Mouse (Mus musculus) erythroid progenitor cell, adult 5-6 weeks (primary cell): ENCODE data around the gene Ulk1. TPM values are rescaled to one million over a fixed set of nuclear protein-coding genes. Genes with fewer than 3 reads are reported as not detected.

Experiments
- ATAC-seq: replicated peaks from 2 replicates; pipeline ENCODE4 v1.8.0; 2016; ENCODE audit warnings: moderate number of reproducible peaks, mild to moderate bottlenecking, moderate TSS enrichment, inconsistent platforms; ENCODE audit not compliant: poor library complexity, low FRiP score, severe bottlenecking
- total RNA-seq, 2 experiments: library from RNA; stranded (forward) in 1 of 2; stranded (reverse) in 1 of 2; fragments of 150-400 nt in 1 of 2; fragments of 186-747, 209-891 nt in 1 of 2; gene quantifications; 2 replicates each; pipeline versions ENCODE4 v1.2.3 to v1.2.4; 2015 to 2017; ENCODE audit warnings: low replicate concordance in 2 of 2

Gene Ulk1
- total RNA-seq, 2 experiments from 2014 or later, result 28.7 to 50.3 TPM

- ATAC-seq, result no peak
Observed at GRCm38 (mm10) chr5:110806676-110807075, 3.2 kb downstream of the Ulk1 start.

DNA sequence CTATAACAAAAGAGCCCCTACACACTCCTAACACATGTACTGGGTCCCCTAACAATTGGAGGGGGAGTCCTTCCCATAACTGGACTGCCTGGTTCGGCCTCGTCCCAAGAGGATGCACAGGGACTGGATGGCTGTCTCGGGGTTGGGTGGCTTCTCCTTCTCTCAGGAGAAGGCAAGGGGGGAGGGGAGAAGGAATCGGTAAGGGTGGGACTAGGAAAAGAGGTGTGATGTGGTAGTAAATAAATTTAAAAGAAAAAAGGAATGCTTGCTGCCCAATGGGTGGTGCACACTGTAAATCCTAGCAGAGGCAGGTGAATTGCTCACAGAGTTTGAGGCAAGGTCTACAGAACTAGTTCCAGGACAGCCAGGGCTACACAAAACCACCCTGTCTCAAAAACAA, 3.7 kb downstream of the Ulk1 start:
- no peak for ATAC-seq

DNA sequence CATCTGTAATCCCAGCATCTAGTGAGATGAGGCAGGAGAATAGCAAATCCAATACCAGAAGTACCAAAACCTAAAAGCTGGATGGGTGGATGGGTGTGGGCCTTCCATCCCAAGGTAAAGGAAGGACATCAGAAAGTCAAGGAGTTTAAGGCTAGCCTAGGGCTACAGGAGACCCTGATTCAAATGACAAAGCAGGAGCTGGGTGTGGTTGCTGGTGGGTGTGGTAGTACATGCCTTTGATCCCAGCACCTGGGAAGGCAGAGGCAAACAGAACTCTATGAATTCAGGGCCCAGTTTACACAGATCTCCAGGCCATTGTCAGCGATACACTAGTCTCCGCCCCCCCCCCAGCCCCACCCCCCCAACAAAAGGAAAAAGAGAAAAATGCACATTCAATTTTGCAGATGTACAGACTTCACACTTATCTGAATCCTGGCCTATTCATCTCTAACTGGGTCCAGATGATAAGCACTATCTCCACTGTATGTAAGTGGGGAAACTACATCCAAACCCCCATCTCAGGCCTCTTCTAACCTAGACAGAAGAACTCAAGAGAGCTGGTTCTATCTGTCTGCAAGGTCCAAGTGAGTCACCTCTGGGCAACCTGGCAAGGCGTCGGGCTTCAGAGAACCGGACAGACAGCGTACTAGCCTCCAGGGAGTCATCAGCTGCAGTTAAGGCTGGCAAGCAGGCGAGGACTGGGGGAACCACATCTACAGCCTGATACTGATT, 5.7 kb downstream of the Ulk1 start:
- no peak for ATAC-seq

DNA sequence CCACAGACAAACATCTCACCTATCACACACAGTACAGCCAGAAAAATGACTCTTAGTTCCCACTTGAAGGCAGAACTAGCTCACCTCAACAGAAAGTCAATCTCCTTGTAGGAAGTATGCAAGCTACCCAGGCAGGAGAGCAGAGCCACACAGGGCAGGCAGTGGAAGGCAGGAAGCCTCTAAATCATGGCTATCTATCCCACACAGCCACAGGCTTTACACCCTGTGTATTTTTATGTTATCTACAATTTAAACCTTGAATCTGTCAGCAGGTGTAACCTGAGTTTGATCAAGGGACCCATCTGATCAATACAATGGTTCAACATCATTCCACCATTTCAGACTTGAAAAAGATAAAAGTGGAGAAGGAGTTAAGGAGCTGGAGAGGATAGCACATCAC, 7.1 kb downstream of the Ulk1 start:
- no peak for ATAC-seq

DNA sequence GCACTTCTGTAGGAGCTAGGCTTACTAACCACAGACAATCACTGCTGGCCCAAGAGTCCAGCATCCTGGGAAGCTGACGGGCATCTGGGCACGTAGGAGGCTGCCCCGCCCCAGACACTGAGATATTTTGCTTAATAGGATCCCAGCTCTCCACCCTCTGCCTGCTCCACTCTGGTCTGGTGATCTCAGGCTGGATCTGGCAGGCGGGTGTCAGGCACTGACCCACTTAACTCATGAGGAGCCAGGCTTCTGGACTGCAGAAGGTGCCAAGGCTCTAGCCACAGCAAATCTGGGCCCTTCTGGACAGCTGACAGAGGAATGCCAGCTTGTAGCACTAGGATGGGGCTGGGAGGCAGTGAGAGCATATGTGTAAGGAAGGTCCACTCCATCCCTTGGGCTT, 7.7 kb downstream of the Ulk1 start:
- ATAC-seq, result no peak

DNA sequence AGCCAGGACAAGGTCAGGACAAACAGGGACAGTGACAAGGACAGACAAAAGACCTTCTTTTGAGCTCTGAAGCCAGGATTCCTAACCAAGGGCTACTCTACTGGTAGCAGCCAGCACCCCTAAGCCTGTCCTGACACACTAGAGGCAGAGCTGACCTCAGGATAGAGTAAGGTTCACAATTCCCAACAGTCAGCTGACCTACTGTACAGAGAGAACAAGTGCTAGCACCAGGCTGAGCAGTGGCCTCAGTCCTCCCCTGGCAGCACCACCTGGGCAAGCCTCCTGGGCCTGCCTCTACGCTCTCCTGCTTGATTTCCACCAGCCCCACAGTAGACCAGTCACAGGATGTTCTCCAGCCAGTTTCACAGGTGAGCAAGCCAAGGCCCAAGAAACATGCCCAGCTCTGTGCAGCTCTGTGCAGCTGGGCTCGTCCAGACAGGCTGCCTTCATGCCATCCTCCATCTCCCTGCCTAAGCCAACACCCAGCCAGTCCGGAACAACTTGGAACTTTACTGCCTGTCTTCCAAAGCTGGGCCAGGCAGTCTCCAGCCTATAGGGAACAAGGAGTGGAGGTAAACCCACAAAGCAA, 8.8 kb downstream of the Ulk1 start:
- ATAC-seq, result no peak

DNA sequence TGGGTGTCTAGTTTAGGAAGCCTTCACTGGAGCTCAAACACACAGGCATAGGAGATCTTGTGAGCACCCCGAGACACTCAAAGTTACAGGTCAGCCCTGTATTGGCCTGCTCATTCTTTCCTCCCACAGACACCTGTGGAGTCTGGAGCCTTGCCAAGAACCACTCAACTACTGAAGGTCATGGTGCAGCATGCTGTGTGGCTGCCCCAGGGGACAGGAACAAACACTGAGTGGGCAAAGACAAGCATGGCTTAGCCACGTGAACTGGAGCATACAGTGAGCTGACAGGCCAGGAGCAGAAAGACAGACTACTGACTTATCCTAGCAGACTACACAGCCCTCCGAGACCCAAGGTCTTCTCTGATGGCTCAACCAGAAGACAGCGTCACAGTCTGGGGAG, 12.2 kb downstream of the Ulk1 start:
- ATAC-seq, result no peak

GRCm38 (mm10) chr5:110794363-110794762, 15.5 kb downstream of the Ulk1 start:
- ATAC-seq, result no peak

DNA sequence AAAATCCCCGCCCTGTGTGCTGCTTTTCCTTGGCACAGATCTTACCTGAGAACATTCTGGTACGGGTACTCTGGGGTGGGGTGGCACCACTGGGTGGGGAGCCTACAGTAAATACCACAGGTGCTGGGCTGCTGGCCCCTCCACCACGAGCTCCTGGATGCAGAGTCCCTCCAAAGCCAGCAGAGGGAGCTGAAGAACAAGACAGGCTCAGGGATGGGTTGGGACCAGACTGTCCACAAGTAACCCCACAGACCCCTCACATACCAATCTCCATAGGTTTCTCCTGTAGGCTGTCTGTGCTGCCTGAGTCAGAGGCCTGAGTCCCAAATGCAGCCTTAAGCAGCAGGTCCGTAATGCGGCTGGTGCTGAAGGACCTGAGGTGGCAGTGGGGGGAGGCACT, 21.2 kb downstream of the Ulk1 start:
- peak; percentile 62 for ATAC-seq

DNA sequence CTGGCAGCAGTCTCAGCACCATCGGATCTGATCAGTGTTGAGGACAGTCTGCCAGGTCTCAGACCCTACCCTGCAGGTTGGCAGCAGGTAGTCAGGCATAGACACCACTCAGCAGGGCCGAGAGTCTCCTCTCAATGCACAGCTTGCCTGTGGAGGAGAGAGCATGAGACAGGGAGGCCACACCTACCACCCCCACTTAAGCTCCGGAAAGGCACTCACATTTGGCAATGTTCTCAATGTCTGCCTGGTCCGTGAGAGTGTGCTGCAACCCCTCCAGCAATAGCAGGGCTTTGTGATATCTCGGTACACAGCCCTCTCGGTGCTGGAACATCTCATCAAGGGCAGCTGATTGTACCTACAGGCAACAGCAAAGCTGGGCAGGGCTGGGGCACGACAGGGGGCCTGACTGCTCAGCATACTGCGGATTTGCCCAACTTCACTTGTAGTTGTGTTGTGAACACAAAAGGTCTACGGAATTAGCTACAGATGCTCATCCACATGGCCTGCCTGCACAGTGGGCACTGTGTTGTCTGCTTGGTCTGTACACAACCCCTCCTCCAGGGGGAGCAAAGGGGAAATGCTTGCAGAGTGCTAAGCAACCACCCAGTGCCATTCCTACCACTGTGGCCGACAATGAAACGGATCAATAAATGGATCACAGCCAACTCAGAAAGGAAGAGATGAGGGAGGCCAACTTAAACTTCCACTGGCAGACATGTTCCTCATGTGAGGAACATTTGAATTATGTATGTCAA, 23.6 kb downstream of the Ulk1 start:
- ATAC-seq, result no peak

- ATAC-seq, result no peak
Observed at GRCm38 (mm10) chr5:110783150-110783549, 26.7 kb downstream of the Ulk1 start.

GRCm38 (mm10) chr5:110781529-110782238, 28.2 kb downstream of the Ulk1 start:
- no peak for ATAC-seq

DNA sequence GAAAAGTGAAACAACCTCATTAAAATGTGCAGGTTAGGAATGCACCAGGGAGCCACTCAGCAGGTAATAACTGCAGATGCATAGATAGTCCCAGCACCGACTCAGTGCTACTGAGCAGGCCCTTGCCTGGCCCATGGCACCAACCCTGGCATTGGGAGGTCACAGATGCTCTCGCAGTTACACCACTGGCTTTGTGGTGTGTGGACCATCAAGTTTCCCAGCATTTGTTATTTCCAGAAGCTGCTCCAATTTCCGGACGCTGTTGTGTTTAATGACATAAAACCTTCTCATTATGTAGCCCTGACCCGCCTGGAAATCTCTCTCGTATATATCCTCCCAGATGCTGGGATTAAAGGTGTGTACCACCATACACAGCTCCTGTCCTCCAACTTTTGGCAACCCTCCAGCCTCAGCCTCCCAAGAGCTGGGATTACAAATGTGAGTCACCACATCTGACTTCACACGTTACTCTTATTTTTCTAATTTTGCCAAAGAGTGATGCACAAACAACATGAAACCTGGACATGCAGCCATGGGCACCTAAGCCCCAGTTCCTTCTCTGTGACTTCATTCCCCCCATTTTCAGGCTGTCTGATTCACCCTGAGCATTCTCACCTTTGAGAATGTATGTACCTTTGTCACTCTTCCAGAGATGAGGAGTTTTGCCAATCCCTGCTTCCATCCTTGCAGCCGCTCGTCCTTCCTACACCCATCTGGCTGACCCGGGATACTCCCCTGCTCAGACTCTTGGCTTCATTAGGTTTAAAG, 29.0 kb downstream of the Ulk1 start:
- peak; percentile 46 for ATAC-seq

DNA sequence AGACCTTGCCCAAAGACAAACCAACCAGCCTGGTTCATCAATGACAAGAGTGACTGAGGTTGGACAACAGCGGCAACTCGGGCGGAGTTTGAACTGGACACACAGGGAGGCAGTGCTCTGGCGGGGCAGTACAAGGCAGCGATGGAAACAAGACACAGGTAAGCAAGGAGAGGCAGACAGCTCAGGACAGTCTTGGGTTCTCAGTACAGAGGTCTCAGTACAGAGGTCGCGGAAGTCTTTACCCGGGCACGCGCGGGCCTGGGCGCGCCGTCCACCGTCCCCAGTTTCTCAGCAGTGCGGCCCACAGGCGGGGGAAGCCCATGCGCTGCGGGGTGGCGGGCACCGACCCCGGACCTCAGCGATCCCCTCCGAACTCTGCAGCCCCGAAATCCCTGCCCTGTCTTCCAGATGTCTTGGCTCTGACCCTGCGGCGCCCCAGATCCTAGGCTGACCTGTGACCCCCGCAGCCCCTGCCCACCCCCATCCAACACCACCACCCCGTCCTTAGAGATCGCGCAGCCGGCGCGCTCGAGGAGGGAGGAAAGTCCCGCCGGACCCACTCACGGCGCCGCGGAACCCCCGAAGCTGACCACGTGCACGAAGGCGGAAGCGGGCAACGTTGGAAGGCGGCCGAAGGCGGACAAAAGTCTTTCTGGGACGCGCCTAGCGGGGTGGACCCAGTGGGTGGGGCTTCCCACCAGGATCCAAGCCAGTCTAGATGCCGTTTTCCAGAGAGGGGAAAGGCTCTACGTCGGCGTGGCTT, 29.7 kb downstream of the Ulk1 start, which contains the start of gene Pus1:
Pus1 (minus strand) TSS at position 662 of the 763 bp plus-strand sequence.
- peak; percentile 88 for ATAC-seq

GRCm38 (mm10) chr5:110779276-110779997, 30.5 kb downstream of the Ulk1 start:
- ATAC-seq, result no peak

DNA sequence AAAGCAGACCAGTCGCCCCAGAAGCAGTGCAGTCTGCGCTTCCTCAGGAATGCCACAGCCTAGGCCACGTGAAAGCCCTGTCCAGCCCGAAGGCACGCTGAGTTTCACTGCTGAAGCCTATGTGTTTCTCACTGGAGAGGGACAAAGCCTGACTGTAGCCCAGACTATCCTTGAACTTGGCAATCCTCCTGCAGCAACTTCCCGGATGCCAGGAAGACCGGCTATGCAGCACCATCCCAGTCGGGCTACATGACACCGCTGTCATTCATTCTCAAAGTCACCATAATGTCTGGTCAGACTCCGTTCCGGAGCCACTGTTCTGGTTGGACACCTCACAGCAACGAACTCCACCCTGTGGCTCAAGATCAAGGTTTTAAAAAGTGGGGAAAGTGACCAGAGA, 31.6 kb downstream of the Ulk1 start:
- ATAC-seq, result no peak

DNA sequence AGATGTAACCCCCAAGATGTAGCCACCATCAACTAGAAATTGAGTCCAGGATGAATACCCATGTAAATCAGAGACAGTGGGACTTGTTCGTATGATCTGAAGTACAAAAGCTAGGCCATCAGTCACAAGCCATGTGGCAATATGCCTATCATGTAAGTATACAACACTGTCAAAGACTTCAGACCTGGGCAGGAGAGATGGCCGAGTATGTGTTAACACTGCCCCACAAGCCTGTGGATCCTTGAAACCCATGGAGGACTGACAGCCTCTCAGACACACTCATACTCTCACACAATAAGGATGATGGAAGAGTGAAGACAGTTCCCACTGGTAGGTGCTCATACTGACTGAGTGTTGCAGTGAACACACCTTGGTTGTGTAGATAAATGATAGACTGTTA, 33.8 kb downstream of the Ulk1 start:
- no peak for ATAC-seq

DNA sequence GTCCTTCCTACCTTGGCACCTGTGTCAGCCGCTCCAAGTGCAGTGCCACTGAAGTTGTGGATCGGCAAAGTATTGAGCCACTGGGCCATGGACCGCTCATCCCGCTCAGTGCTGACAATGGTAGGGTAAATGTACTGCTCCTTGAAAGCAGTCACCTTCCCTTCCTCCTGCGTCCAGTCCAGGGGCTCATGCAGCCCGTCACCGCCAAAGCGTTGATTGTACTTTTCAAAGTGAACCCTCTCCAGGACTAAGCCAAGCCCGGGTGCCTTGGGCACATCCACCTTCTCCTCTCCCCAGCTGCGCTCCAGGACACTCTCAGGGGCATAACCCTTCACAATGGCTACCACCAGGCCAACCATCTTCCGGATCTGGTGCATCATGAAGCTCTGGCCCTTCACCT, 35.4 kb downstream of the Ulk1 start:
- no peak for ATAC-seq
